Mouse (Mus musculus): ENCODE data around the gene Hoxb4. TPM values are rescaled to one million over a fixed set of nuclear protein-coding genes. Genes with fewer than 3 reads are reported as not detected.

Gene Hoxb4
- 0.39 and 0.48 TPM in 2 replicates for polyA plus RNA-seq (2015; fragmentation: Nextera tagmentation; extraction: Ambion mirVana)

DNA sequence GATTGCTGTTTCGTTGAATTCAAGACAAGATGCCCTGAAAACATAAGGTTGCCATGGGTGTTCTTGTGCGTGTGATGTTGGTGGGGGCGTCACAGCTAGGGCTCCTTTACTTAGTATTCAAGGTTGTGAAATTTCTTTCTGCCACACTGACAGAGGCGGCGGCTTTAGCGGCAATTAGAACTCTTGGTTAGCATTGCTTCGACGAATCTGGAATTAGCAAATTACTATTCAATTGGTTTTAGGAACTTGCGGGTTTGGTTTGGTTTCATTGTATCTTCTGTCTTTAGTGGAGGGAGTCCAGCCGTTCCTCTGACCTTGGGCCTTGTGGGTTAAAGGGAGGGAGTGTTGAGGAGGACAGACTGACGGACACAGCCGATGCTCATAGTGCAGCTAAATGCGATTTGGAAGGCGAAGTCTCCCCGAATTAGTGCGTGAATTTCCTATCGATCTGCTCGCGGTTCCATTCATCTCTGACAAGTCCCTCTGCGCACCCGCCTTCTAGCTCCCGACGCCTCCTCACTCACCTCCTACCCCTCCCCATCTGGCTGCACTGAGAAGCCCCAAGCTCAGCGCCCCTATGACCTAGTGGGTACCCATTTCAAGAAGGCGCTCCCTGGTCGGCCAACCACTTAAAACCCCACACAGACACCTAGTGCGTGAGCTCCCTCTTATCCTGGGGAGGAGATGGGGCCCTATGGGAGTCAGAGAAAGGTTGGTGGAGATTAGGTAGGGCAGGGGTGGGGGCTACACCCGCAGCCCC, at the start of gene Hoxb4:
Gene Hoxb4, plus strand, starts transcription at position 660 of the 760 bp plus-strand sequence.

DNA sequence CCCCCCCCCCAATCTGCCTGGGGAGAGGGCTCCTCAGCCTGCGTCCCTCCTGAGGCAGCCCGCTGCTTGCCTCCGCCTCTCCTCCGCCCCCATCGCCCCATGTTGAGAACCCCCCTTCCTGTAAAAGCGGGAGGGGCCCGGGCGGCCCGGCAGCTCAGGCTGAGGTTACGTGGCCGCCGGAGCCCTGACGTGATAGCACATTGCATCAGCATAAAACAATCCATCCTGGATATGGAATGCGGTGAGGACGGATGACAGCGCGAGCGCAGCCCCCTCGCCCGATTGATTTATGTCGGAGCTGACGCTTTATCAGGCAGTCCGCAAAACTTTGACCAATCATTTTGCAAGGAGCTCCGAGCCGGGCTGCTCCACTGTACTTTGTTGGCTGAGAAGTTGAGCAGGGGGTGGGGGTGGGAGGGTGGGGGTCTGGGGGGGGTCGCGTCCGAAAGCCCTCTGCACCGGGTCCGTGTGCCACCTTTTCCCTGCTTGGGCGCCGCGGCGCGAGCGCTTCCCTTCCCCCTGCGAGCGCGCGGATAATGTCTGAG, 47.0 kb upstream of the Hoxb4 start, which contains the start of gene Hoxb9:
Gene Hoxb9, plus strand, starts transcription at position 462 of the 545 bp plus-strand sequence.

DNA sequence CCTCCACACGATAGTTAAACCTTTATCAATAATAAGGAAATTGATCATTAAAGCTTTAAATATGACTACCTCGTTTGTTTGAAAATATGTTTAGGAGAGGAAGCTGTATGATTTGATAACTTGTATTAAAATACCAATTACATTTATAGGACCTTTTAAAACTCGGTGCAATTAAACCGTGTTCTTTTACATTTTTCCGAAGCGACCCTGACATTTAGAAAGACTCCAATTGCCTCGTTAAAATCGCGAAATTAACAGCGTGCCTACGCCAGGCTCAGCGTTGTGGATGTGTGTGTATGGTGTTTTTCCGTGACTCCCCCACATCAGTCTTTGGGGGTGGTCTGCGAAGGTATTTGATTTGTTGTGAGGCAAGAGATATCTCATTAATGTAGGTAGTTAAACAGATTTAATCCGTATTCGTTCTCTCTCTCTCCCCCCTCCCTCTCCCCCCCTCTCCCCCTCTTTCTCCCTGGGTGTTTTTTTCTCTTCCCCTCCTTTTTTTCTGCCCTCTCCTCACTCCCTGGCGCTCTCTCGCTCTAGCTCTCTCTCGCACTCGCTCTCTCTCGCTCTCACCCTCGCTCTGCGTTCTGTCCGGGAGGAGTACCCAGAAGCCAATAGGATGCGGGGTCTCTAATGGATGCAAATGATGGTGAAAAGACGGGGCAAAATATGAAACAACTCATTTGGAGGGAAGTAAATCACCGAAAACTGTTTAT, 36.1 kb upstream of the Hoxb4 start, which contains the start of gene Hoxb8:
Gene Hoxb8, plus strand, starts transcription at position 51 of the 716 bp plus-strand sequence.

DNA sequence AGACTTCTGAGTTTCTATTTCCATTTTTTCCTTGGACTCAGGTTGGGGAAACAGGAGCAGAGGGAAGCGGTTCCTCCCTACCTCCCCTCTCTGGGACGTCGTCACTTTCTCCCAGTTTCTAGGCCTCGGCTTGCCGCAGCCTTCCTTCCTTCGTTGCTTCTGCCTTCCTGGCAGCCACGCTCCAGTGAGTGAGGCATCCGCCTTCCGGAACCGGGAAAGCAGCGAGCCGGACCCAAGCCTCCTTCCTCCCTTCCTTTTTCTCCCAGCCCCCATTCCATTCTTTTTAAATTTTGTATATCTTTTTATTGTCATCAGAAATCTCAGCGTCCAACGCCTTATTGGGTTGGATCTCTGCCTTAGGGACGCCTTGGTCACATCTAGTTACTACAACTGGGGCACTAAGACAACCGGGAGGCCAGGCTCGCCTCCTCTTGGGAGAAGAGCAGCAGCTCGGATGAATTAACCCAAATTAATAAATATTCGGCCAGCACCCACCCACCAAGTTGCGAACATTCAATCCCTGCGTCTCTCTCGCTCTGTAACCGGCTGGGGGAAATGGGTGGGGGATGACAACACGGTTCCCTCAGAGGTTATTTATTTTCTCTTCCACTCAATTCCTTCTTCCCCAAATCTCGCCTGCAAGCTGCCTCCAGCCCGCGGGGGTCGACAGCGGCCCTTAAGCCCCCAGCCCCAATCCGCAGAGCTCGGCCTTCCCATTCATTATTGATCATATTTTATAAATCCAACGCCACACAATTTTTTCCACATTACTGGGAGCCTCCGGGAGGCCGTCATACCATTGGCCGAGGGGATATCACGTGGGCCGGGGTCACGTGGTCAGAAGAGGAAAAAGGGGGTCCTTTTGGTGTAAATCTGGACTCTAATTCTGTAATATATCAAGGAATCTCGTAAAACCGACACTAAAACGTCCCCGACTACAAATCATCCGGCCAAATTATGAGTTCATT, 32.0 kb upstream of the Hoxb4 start, which contains the start of gene Hoxb7:
Gene Hoxb7, plus strand, starts transcription at position 853 of the 968 bp plus-strand sequence.

DNA sequence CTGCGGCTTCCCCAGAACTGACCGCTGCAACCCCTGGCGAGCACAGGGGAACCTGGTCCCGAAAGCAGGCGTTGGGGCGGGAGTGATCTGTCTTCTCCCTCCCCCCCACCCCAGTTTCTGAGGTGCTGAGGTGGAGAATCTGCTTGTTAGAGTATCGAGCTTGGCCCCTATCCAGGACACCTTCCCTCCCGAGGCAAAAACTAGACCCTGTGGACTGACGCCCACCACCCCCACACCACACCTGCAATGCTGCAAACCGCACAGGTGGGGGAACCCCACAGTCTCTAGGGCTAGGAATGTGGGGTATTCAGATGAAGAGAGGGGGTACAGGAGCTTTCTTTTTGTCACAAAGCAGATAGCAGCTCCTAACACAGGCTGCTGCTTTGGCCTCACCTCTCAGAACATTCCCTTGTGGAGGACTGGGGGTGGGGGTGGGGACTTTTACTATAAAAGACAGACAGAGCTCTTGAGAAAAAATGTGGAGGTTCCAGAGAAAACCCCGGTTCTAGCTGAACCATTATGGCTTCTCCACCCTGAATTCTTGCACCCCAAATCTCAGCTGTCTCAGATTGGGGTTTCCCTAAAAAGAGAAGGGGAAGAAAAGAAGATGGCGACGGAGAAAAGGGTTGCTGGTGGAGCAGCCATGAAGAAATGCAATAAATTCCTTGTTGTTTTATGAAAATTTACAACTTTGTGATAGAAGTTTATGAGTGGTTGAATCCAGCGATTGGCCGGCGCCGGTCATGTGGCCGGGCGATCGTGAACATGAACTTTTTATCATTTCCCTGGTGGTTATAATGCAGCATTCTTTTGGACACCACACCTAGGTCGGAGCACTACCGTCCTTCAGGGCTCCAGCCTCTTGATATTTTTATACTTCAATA, 26.1 kb upstream of the Hoxb4 start, which contains the start of gene Hoxb6:
Gene Hoxb6, plus strand, starts transcription at position 796 of the 884 bp plus-strand sequence.

DNA sequence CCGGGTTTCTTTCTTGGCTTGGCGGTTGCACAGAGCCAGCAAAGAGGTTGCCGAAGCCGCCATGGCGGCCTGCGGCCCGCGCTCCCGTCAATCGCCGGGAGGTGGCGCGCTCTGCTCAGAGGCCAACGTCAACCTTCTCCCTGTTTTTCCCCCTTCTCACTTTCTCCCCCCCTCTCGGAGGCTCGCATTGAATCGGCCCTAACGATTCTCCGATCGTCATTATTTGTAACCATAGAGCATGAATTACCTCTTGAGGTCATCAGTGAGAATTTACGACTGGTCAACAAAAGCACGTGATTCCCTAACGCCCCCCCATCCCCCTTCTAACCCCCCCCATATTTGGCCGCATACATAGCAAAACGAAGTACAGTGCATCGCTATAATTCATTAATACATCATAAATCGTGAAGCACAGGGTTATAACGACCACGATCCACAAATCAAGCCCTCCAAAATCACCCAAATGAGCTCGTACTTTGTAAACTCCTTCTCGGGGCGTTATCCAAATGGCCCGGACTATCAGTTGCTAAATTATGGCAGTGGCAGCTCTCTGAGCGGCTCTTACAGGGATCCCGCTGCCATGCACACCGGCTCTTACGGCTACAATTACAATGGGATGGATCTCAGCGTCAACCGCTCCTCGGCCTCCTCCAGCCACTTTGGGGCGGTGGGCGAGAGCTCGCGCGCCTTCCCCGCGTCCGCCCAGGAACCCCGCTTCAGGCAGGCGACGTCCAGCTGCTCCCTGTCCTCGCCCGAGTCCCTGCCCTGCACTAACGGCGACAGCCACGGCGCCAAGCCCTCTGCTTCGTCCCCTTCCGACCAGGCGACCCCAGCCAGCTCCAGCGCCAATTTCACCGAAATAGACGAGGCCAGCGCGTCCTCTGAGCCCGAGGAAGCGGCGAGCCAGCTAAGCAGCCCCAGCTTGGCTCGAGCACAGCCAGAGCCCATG, 14.6 kb upstream of the Hoxb4 start, which contains the start of gene Hoxb5:
Gene Hoxb5, plus strand, starts transcription at position 186 of the 949 bp plus-strand sequence.

DNA sequence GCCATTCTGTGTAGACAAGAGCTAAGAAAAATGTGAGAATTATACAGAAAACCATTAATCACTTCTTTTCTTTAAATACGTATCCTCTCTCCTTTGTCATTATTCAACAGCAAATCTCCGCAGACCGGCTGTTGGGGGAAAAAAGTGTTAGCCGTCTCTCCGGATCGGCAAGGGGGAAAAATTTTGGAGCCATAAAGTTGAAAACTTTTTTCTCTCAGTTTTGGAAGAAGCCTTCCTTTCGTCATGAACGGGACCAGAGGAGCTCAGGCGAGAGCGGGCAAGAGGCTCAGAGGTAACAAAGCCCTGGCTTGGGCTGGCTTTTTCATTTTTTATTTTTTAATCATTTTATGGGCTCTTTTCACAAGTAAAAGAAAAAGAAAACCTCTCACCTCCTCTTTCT, 5.1 kb downstream of the Hoxb4 start, which contains the start of gene Hoxb3:
Gene Hoxb3, plus strand, starts transcription at position 173 of the 400 bp plus-strand sequence.

DNA sequence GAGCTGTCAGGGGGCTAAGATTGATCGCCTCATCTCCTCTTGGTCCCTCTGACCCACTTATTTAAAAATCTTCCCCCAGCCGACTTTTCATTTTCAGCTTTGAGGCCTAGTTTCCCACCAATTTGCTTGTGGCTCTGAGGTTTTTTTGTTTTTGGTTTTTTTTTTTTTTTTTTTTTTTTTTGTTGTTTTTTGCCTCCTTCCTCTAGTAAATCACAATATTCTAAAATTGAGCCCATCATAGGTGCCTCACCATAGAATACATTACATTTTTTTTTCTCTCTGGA, 32.2 kb downstream of the Hoxb4 start, which contains the start of gene Hoxb2:
Gene Hoxb2, plus strand, starts transcription at position 185 of the 284 bp plus-strand sequence.

DNA sequence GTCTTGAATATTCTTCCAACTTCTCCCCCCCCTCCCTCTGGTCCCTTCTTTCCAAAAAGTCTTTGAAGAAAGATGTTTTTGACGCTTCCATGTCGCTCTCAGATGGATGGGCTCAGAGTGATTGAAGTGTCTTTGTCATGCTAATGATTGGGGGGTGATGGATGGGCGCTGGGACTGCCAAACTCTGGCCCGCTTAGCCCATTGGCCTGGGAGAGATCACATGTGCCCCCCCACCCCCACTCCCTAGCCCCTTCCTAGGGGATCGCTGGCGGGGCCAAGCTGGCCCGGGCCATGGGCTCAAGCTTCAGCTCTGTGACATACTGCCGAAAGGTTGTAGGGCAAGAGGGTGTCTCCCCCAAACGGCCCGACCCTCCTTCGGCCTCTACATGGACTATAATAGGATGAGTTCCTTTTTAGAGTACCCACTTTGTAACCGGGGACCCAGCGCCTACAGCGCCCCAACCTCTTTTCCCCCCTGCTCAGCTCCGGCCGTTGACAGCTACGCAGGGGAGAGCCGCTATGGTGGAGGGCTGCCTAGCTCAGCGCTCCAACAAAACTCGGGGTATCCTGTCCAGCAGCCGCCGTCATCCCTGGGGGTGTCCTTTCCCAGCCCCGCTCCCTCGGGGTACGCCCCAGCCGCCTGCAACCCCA, 47.5 kb downstream of the Hoxb4 start, which contains the start of gene Hoxb1:
Gene Hoxb1, plus strand, starts transcription at position 312 of the 651 bp plus-strand sequence.

MicroRNA genes within 50 kb of the gene (microRNA counts, 519-probe panel; counts per million panel counts)
- 4,144 counts per million, percentile 77 among the panel's probes with 10 or more counts for microRNA mmu-miR-10a

Small RNA genes lying within 50 kb of the gene (microRNA-seq; reads per million reads assigned to microRNA genes)
- 12,282 reads per million, percentile 95 among the genes with 10 or more reads in this experiment for gene Mir10a

Other genes with a start within 250 kb of the Hoxb4 start
- 575 and 602 TPM in 2 replicates for gene Atp5g1, start 242.6 kb upstream of the Hoxb4 start, polyA plus RNA-seq (2015; fragmentation: Nextera tagmentation; extraction: Ambion mirVana)
- 0.10 TPM in 2 replicates for gene Calcoco2, start 206.3 kb upstream of the Hoxb4 start, polyA plus RNA-seq (2015; fragmentation: Nextera tagmentation; extraction: Ambion mirVana)
- not detected in 2 replicates for gene Ttll6, start 184.5 kb upstream of the Hoxb4 start, polyA plus RNA-seq (2015; fragmentation: Nextera tagmentation; extraction: Ambion mirVana)
- 1.8 and 1.9 TPM in 2 replicates for gene Hoxb13, start 124.0 kb upstream of the Hoxb4 start, polyA plus RNA-seq (2015; fragmentation: Nextera tagmentation; extraction: Ambion mirVana)
- 0.56 and 0.63 TPM in 2 replicates for gene Hoxb9, start 46.8 kb upstream of the Hoxb4 start, polyA plus RNA-seq (2015; fragmentation: Nextera tagmentation; extraction: Ambion mirVana)
- gene Hoxb8, start 36.4 kb upstream of the Hoxb4 start, polyA plus RNA-seq (2015; fragmentation: Nextera tagmentation; extraction: Ambion mirVana), result 0.21 and 0.26 TPM in 2 replicates
- 3.5 and 5.4 TPM in 2 replicates for gene Hoxb7, start 31.6 kb upstream of the Hoxb4 start, polyA plus RNA-seq (2015; fragmentation: Nextera tagmentation; extraction: Ambion mirVana)
- 1.2 and 1.3 TPM in 2 replicates for gene Hoxb6, start 25.8 kb upstream of the Hoxb4 start, polyA plus RNA-seq (2015; fragmentation: Nextera tagmentation; extraction: Ambion mirVana)
- 0.96 and 0.98 TPM in 2 replicates for gene Hoxb5, start 14.9 kb upstream of the Hoxb4 start, polyA plus RNA-seq (2015; fragmentation: Nextera tagmentation; extraction: Ambion mirVana)
- 0.27 and 0.29 TPM in 2 replicates for gene Hoxb3, start 5.1 kb downstream of the Hoxb4 start, polyA plus RNA-seq (2015; fragmentation: Nextera tagmentation; extraction: Ambion mirVana)
- gene Hoxb2, start 32.3 kb downstream of the Hoxb4 start, polyA plus RNA-seq (2015; fragmentation: Nextera tagmentation; extraction: Ambion mirVana), result 3.0 and 3.6 TPM in 2 replicates
- not detected in 2 replicates for gene Hoxb1, start 47.5 kb downstream of the Hoxb4 start, polyA plus RNA-seq (2015; fragmentation: Nextera tagmentation; extraction: Ambion mirVana)
- gene Skap1, start 146.3 kb downstream of the Hoxb4 start, polyA plus RNA-seq (2015; fragmentation: Nextera tagmentation; extraction: Ambion mirVana), result 0.31 and 0.35 TPM in 2 replicates

Measured in urinary bladder, postnatal 0 days (tissue).